Mouse (Mus musculus) adrenal gland, postnatal 10 days (tissue): ENCODE data around the gene Dtx4. TPM values are rescaled to one million over a fixed set of nuclear protein-coding genes. Genes with fewer than 3 reads are reported as not detected.

Experiments used
- DNase-seq: peaks from one replicate; pipeline ENCODE4 v3.0.0; 2021; ENCODE audit warnings: mixed read lengths
- total RNA-seq, 2 experiments: library from RNA; stranded (reverse); gene quantifications; 2 replicates each; pipeline ENCODE4 v1.2.3; 2021

Dtx4 gene
- total RNA-seq, 2 experiments from 2014 or later: 22.5 to 24.4 TPM

GRCm38 (mm10) chr19:12466204-12466603 is 35.0 kb downstream of the Dtx4 start:
- peak; percentile 71 for DNase-seq

DNA sequence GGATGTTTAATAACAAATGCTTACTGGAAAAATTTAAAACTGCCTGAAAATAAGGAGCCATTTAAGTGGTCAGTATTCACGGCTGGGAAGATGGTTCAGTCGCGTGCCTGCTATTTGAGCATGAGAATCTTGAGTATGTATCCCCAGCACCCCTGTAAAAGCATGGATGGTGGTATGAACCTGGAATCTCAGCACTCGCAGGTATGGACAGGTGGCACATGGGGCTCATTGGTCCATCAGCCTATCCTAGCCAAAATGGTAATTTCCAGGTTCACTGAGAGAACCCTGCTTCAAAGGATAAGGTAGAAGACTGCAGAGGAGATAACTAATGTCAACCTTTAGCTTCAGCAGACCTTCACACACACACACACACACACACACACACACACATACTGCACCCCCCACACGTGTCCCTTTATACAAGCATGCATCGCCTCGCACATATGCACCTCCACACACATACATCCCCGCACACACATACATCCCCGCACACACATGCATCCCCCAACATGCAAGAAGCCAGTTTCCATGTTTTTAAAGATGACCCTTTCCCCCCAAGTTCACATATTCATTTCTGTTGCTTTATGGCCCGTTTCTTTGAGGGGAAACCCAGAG is 35.6 kb downstream of the Dtx4 start:
- no peak for DNase-seq

GRCm38 (mm10) chr19:12464674-12465073 is 36.6 kb downstream of the Dtx4 start:
- no peak for DNase-seq

GRCm38 (mm10) chr19:12464127-12464526 is 37.1 kb downstream of the Dtx4 start:
- no peak for DNase-seq

DNA sequence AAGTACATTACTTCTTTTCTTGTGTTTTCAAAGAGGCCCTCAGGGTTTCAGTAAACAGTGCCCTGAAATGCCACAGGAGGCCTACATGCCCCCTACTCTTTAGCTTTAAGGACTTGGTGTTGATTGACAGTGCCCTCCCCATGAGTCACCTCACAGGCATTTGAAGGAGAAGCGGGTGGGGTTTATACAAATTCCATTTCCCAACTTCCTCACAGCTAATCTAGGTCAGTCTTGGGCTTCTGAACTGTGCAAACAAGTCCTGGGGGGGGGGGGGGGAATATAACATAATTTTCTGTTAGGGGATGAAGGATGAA is 37.6 kb downstream of the Dtx4 start:
- peak; percentile 32 for DNase-seq

DNA sequence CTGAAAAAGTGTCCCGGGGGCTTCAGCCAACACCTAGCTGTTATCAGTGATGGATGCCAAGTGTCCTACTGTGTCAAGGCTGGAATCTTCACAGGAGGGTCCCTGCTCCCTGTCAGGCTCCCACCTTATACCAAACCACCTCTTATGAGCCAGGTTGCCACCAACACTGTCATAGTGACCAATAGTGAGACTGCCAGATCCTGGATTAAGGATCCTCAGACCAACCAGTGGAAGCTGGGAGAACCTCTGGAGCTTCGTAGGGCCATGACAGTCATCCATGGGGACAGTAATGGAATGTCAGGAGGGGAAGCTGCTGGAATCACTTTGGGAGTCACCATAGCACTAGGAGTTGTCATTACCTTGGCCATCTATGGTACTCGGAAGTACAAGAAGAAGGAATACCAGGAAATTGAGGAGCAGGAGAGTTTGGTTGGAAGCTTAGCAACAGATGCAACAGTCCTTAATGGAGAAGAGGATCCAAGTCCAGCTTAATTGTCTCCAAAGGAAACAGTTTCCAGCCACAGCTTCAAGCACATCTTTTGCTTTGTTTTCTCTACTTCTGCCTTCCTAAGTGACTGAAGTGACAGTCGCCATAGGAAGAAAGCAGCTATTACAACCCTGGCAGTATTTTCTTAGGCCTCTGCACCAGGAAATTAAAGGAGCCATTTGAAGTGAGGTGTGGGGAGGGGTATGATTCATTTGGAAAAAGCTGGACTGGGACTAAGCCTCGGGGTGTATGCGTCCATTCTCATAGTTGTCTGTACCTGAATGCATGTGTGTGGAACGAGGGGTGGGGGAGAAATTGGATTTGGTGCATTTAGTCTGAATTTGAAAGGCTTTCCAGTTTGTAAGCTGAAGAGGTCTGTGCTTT is 38.2 kb downstream of the Dtx4 start:
- DNase-seq: no peak

- DNase-seq: no peak
Measured at GRCm38 (mm10) chr19:12460282-12461249, 40.7 kb downstream of the Dtx4 start, which contains the start of gene Mpeg1. TSS of gene Mpeg1 (plus strand) at chr19:12460779.

GRCm38 (mm10) chr19:12459516-12459915 is 41.7 kb downstream of the Dtx4 start:
- DNase-seq: no peak

DNA sequence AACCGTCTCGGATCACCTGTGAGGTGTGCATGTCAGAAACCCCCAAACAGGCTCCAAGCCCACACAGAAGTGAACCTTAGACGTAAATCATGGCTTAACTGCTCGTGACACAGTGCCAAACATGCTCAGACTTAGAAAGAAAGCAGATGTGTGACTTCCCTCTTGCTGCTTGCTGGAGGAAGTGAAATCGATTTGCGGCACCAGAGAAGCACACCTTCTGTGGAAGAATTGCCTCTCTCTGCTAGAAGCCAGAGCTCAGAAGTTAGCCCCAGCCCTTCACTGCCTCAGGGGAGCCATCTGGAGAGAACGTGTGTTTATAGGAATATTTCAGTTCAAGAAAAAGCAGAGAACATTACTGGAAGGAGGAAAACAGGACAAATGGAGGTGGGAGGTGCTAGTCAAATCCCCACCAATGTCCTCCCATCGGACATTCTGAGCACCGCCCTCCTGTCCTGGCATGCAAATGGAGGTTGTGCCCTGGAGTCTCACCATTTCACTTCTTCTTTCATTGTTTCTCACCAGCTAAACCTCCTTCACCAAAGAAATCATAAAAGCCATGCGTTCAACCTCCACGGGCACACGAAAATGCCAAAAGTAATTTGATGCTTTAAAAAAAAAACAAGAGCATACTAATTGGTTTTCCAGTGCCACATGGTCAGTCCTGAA is 43.7 kb downstream of the Dtx4 start:
- DNase-seq: no peak

GRCm38 (mm10) chr19:12445014-12445413 is 56.2 kb downstream of the Dtx4 start:
- no peak for DNase-seq

- DNase-seq: no peak
Measured at GRCm38 (mm10) chr19:12442560-12442959, 58.7 kb downstream of the Dtx4 start.

DNA sequence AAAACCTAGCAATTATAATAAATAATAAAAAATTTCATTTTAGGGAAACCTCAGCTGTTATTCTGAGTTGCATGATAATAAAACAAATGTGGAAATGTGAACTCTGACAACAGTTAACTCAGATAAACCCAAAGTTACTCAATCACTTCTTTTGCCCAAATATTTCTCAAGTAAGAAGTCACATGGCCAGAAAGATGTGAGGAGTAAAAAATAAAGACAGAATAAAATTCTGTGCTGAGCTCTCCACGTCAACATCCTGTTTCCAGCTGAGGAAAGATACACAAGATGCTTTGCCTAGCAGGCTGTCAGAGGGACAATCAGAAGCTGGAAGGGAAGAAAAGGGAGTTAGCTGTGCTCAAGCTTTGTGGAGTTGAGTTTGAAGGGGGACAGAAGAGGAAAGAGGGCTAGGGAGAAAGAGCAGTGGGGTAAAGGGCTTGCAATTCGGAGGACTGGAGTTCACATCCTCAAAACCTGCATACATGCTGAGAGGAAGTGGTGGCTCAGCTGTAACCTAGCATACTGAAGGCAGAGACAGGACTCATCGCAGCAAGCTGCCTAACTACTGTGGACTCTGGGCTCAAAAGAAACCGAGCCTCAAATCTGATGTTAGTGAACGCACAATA is 61.0 kb downstream of the Dtx4 start:
- no peak for DNase-seq

DNA sequence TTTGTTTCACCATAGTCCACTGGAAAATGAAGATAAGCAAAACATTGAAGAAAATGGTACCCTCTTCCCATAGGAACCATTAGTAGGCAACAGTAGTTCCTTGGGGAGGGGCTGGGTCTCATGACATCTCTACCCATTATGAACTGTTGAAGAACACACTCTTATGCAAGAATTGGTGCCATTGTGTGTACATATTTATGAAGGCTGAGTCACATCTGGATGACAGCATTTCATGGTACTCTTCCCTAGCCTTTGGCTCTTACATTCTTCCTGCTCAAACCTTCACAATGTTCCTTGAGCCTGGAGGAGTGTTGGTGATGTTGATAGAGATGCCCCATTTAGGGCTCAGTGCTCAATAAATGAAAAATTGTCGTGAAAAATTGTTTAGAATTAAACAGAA is 61.7 kb downstream of the Dtx4 start:
- no peak for DNase-seq

DNA sequence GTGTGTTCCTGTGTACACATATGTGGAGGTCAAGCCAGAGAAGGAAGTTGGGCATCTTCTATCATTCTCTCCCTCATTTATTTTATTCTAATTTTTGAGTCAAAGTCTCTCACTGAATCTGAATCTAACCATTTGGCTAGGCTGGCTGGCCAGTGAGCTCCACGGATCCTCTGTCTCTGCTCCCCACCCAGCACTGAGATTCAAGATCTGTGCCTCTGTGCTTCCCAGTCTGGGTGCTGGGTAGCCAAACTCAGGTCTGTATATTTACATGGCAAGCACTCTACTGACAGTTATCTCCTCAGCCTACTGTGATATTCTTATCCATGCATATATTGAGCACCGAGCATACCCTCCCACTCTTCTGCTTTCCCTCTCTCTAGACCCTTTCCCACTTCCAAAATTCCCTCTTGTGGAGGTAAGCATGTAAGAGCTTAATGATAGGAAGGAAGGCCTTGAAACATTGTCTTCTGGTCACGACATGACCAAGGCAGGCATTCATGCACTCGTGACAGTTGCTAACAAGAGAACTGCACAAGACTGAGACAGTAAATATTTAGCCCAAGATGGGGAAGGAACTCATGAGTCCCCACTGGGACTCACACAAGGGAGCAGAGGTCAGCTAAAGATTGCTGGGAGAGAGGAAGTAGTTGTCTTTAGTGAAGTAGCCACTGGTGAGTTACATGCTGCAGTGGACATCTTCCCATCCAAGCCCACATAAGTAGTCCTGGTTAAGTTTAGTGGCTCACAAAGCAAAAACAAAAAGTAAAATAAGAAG is 65.3 kb downstream of the Dtx4 start:
- no peak for DNase-seq

- DNase-seq: no peak
Measured at GRCm38 (mm10) chr19:12435011-12435416, 66.2 kb downstream of the Dtx4 start.

GRCm38 (mm10) chr19:12433033-12433432 is 68.2 kb downstream of the Dtx4 start:
- DNase-seq: peak; percentile 43

GRCm38 (mm10) chr19:12427605-12428004 is 73.6 kb downstream of the Dtx4 start, which contains the start of gene Pfpl:
TSS of gene Pfpl (plus strand) at chr19:12427905.
- no peak for DNase-seq

GRCm38 (mm10) chr19:12427101-12427500 is 74.2 kb downstream of the Dtx4 start:
- no peak for DNase-seq

DNA sequence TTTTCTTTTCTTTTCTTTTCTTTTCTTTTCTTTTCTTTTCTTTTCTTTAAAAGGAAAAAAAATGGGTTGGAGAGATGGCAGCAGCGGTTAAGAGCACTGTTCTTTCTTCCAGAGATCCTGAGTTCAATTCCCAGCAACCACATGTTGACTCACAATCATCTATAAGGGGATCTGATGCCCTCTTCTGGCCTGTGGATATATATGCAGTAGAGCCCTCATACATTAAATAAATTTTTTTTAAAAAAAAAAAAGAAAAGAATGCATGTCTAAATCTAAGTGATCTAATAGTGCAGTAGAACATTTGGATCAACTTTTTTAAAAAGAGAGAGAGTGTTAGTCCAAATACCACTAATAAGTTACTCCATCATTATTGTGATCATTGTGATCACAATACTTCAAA is 79.6 kb downstream of the Dtx4 start:
- DNase-seq: no peak

GRCm38 (mm10) chr19:12420555-12420954 is 80.7 kb downstream of the Dtx4 start:
- no peak for DNase-seq

GRCm38 (mm10) chr19:12418312-12418711 is 82.9 kb downstream of the Dtx4 start:
- DNase-seq: no peak
